26 mouse cellular contexts compared by ENCODE assay signal in genomic region chr1:99069509-99069908, GRCm38 (mm10).
"Had no signal": no experiment of that assay in that cellular context is flagged by ENCODE, and none has a peak within 500 bp of the region (broad histone marks: within the 10 kb centered on the region; RNA-seq: fewer than 3 reads in every experiment).

No protein-coding gene starts in this region.

- H3K9ac ChIP-seq: heart, embryonic 13.5 days; heart, embryonic 15.5 days; hindbrain, embryonic 13.5 days; hindbrain, embryonic 15.5 days; kidney, embryonic 15.5 days; limb, embryonic 12.5 days; liver, embryonic 13.5 days; liver, embryonic 15.5 days had no signal

- H3K9me3 ChIP-seq: heart, embryonic 13.5 days; heart, embryonic 15.5 days; hindbrain, embryonic 13.5 days; hindbrain, embryonic 15.5 days; kidney, embryonic 15.5 days; limb, embryonic 10.5 days; limb, embryonic 12.5 days; liver, embryonic 13.5 days; liver, embryonic 15.5 days had no signal

- DNase-seq: gastrocnemius, postnatal 25 days; heart, adult 11 months; heart, adult 2 months; heart, postnatal 14 days; heart, postnatal 36 days; kidney, adult 11 months; kidney, adult 2 months; kidney, adult 9 months; kidney, postnatal 14 days; kidney, postnatal 36 days; liver; liver, embryonic 13.5 days had no signal

- H3K4me2 ChIP-seq: heart, embryonic 11.5 days; heart, embryonic 13.5 days; heart, embryonic 15.5 days; hindbrain, embryonic 13.5 days; hindbrain, embryonic 15.5 days; kidney, embryonic 15.5 days; limb, embryonic 12.5 days; liver, embryonic 11.5 days; liver, embryonic 13.5 days; liver, embryonic 15.5 days had no signal

- H3K27me3 ChIP-seq: heart, embryonic 13.5 days; heart, embryonic 15.5 days; hindbrain, embryonic 13.5 days; hindbrain, embryonic 15.5 days; kidney, embryonic 15.5 days; limb, embryonic 12.5 days; liver, embryonic 13.5 days; liver, embryonic 15.5 days had no signal

- H3K4me1 ChIP-seq: heart, embryonic 13.5 days; heart, embryonic 15.5 days; hindbrain, embryonic 13.5 days; hindbrain, embryonic 15.5 days; kidney, embryonic 15.5 days; limb, embryonic 10.5 days; limb, embryonic 12.5 days; liver, embryonic 13.5 days; liver, embryonic 15.5 days had no signal

- H3K4me3 ChIP-seq: heart, adult 2 months; heart, embryonic 13.5 days; heart, embryonic 15.5 days; hindbrain, embryonic 13.5 days; hindbrain, embryonic 15.5 days; kidney, embryonic 15.5 days; left cerebral cortex, adult 2 months; limb, embryonic 10.5 days; limb, embryonic 12.5 days; liver, embryonic 13.5 days; liver, embryonic 15.5 days had no signal

- H3K27ac ChIP-seq: heart, adult 2 months; heart, embryonic 13.5 days; heart, embryonic 15.5 days; hindbrain, embryonic 13.5 days; hindbrain, embryonic 15.5 days; hindbrain, postnatal 0 days; kidney, embryonic 15.5 days; kidney, postnatal 0 days; left cerebral cortex, adult 2 months; limb, embryonic 10.5 days; limb, embryonic 12.5 days; liver, embryonic 13.5 days; liver, embryonic 15.5 days had no signal

- H3K36me3 ChIP-seq: heart, embryonic 13.5 days; heart, embryonic 15.5 days; hindbrain, embryonic 13.5 days; hindbrain, embryonic 15.5 days; kidney, embryonic 15.5 days; limb, embryonic 10.5 days; limb, embryonic 12.5 days; liver, embryonic 13.5 days; liver, embryonic 15.5 days had no signal

- ATAC-seq: hindbrain, postnatal 0 days; intestine, embryonic 16.5 days had no signal
